Mouse (Mus musculus): ENCODE measurements at regions not wholly inside any gene's neighbourhood (a gene's known extent, or its start where the extent isn't known, plus 50 kb on each side); places are given as distances from the start of the nearest gene placed in this dataset.

DNA sequence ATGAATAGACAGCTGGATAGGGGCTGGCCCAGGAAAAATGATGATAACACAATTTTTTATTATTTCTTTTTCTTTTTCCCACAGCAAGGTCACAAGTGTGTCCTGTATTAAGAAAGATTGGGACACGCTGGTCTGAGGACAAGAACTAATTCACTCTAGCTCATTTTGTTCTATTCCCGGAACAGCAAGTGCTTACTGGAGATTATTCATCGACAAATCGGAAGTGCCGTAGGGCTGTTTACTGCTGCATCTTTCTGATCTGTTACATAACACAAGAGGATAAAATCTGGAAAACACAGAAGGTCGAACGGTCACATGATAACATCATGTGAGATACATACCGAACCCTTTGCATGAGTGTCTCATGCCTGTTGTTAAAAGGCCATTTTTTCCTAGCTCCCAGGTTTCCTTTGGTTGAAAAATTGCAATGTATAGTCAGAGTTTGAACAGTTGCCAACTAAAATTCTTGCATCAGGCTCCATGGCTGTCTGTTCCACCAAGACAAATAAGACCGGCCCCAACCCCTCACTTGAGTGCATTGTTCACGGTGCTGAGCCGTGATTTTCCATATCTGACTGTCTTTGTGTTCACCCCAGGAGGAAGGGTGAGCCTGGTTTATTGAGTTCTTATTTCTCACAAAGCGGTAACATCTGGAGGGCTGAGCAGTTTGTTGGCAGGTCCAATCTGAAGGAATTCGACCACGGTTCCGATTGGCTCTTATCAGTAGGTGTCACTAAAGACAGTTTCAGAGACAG lies 139.0 kb upstream of the Gm15217 start:
- TF ChIP-seq CTCF (IDR thresholded peaks at IDR 0.05; ENCODE audit: insufficient read depth, low read depth, low read length) (no peak), POLR2A (IDR thresholded peaks at IDR 0.05; ENCODE audit: insufficient read depth, low read depth, low read length) (no peak)
